Mouse (Mus musculus): ENCODE results near the gene Brpf3.
A peak's percentile ranks its signal among the peaks of the same experiment; 100 is the strongest.
"Not testable (repeated sequence)": the region's sequence is repeated elsewhere in the genome, so short reads cannot be mapped to it uniquely, and the experiment has no call there.

Brpf3 gene

DNA sequence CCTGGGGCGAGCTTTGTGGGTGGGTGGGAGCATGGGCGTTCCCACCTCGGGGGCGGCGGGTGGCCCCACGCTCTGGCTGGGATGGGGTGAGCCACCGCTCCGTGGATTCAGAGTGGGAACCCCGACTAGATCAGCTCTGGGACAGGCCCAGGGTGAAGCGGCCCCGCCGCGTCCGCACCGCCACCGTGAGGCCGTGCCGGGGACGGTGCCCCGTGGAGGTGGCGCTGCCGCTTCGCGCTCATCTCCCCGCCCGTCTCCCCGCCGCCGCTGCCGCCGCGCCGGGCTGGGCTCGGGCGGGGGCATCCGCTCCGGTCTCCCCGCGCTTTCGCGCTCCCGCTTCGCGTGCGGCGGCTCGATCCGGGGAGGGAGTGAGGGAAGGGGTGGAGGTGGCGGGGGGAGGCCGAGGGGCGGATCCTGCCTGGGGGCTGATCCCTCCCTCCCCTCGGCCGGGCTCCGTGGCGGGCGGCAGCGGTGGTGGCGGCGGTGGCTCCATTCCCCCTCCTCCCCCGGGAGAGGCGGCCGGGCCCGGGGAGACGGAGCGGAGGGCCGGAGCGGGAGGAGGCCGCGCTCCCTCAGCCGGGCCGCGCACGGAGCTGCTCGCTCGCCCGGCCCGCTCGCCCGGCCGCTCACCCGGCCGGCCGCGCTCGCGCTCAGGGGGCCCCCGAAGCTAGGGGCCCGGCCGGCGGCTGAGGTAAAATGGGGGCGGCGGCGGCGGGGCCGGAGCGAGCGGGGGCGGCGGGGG, at the start of gene Brpf3:
TSS of gene Brpf3 (plus strand) at position 420 of the 742 bp plus-strand sequence.
- DNase-seq (ENCODE audit: low spot score in 2 of 2): peak; percentile 66 to 77

DNA sequence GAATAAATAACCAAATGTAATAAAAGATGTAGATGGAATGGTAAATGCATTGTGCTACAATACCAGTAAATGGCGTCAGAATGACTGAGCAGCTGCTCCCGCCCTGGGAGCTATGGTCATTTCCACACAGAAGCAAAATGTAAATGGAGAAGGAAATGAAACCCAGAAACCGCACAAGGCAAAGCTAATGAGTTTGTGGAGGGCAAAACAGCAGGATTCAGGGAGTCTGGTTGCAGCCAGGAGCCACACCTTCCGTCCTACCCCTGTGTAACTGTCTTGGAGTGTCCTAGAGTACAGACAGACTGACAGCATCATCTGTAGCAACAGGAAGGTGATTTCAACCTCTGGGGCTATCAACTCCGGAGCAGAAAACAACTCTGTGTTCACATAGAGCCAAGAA, 44.4 kb upstream of the Brpf3 start:
- no peak for DNase-seq (ENCODE audit: low spot score in 2 of 2)

DNA sequence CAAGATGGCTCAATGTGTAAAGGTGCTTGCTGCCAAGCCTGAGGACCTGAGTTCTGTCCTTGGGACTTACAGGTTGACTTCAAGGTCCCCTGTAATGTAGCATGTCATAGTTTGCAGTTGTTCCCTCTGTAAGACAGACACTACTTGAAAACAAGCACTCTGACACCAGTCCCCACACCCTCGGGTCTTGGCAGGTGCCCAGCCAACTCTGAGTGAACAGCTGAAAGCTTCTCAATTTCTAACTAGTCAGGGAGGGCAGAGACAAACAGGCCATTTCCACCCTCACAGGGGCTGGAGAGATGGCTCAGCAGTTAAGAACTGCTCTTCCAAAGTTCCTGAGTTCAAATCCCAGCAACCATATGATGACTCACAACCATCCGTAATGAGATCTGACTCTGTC, 43.4 kb upstream of the Brpf3 start:
- no peak for DNase-seq (ENCODE audit: low spot score in 2 of 2)

DNA sequence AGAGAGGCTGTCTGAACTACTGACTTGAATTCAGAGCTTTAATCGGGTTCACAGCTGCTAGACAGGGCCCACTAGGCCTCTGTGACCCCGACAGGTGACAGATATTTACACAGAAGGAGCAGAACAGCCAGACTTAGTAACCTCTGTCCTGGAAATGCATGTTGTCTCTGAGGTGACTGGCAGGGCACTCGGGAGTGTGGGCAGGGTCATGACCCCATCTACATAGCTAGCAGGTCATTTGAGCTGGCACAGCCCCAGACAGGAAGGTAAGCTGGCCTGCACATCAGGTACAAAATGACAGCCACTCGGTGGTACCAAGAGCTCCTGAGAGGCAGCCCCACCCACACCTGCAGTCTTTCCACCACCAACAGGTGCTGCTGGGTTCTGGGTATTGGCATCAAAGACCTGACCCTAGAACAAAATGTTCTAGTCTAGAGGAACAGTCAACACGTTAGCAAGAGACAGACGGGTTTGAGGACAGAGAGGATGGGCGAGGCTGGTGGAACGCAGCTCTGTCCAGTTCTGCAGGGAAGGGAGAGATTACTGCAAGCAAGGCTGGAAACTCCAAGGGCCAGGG, 40.1 kb upstream of the Brpf3 start:
- no peak for DNase-seq (ENCODE audit: low spot score in 2 of 2)

DNA sequence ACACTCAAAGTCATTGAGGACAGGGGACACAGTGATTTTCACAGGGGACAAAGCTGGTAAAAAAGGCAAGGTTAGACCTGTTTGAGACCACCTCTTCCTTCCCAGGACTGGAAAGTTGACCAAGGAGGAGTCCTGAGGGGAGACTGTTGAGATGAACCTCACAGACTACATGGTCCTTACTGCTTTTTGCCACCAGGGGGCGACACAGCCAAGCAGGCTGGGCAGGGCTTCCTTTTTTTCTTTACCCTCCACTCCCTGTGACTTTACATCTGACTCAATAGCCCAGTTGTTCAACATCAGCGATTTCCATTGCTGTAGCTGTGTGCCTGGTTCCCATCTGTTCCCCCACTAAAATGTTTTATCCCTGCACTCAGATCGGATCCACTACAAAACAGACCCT, 39.0 kb upstream of the Brpf3 start:
- peak; percentile 72 to 79 for DNase-seq (ENCODE audit: low spot score in 2 of 2)

DNA sequence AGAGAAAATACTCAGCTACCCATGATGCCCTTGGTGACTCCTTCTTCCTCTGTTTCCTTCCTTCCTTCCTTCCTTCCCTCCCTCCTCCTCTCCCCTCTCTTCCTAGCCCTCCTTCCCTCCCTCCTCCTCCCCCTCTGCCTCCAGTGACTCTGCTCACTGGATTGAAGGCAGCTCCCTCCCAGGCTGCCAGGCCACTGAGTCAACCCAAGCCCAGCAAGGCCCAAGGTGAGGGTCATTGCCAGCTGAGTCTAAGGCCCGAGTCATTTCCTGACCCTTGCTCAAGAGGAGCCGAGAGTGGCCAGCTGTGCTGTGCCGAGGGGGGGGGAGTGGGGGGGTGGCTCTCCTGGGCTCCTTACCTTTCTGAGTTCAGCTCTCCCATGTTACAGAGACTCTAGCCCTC, 34.7 kb upstream of the Brpf3 start:
- no peak for DNase-seq (ENCODE audit: low spot score in 2 of 2)

DNA sequence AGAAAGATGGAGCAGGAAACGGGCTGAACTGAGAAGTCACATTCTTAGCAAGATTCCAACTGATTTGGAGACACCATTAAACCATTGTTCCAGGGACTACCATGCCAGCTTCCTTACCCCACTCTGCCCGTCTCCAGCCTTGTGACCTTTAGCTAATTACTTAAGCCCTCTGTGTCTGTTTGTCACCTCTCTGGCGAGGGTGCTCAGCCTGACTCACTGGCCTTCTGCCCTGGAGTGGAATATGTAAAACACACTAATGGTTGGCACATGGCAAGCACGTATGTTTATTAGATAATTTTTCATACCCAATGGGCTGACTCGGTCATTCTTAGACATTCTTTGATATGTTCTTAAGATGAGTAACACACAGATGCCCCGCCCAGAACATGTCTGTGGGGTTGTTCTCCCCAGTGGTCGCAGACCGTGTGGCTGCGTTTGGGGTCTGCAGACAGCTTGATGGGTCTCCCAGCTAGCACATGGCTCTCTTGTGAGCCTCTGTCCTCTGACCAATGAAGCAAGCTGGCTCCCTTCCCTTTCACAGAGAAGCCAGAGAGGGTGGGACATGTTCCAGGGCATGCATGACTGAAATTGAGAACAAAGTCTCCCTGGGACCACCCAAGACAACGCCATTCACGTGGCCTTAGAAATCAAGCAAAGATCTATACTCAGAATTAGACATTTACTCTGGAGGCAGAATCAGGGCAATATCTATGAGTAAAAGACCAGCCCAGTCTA, 33.9 kb upstream of the Brpf3 start:
- DNase-seq (ENCODE audit: low spot score in 2 of 2): no peak

DNA sequence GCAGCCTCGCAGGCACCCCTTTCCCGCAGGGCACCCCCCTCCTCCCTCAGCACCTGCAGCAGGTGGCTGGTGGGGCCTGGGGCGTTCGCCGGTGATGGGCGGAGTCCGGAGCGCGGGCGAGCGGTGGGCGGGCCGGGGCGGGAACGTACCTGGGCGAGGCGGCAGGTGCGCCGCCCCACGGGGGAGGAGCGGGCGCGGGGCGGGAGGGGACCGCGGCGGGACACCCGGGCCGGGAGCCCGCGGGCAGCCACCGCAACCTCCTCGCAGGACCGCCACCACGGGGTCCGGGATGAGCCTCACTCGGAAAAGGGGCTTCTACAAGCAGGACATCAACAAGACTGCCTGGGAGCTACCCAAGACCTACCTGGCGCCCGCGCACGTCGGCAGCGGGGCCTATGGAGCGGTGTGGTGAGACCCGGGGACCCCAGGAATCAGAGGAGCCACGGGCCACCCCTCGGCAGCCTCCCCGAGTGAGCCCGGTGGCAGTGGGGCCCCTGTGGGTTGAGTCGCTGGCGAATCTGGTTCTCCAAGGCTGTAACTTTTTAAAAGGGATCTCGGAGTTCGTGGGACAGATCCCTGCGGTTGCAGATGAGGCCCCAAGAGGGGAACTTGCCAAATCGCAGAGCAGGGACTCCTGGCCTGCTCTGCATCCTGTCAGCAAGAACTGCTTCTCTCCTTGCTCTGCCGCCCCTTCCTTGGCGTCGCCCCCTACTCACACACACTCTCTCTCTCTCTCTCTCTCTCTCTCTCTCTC, 31.6 kb upstream of the Brpf3 start, which contains the start of gene Mapk13:
TSS of gene Mapk13 (plus strand) at position 177 of the 754 bp plus-strand sequence.
- peak; percentile 19 to 20 for DNase-seq (ENCODE audit: low spot score in 2 of 2)

DNA sequence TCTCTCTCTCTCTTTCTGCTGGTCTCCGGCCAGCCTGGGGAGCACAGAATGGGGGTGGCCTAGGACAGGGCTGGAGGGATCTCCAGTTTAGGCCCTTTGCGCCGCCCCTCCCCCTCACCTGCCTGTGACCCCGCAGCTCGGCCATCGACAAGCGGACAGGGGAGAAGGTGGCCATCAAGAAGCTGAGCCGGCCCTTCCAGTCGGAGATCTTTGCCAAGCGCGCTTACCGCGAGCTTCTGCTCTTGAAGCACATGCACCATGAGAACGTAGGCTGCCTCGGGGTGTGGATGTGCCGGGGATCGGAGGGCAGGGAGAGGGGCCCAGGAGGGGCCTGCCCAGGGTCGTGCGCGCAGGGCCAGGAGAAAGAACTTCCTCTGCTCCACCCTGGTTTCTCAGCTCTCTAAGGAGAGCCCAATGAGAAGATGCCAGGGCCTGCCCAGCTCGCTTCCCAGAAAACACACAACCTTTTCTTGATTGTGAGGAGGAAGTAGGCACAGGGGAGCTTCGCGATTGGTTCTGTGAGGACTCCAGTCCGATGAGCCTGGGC, 30.9 kb upstream of the Brpf3 start:
- DNase-seq (ENCODE audit: low spot score in 2 of 2): peak; percentile 33

DNA sequence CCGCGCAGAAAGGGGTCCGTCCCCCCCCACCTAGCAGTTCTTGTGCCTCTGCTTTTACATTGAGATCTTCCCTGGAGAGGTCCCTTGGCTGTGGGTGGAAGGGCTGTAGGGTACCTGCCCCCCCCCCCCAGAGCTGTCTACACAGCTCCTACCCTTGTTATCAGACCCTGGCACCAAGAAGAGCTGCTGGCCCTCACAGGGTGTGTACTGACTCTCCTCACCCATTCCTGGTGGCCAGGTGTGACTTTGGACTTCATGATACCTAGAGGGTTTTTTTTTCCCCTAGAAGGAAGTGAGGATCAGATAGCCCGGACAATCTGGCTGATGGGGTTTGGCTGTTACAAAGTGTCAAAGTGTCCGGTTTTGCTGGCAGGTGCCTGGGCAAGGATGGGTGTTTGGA, 29.6 kb upstream of the Brpf3 start:
- no peak for DNase-seq (ENCODE audit: low spot score in 2 of 2)

DNA sequence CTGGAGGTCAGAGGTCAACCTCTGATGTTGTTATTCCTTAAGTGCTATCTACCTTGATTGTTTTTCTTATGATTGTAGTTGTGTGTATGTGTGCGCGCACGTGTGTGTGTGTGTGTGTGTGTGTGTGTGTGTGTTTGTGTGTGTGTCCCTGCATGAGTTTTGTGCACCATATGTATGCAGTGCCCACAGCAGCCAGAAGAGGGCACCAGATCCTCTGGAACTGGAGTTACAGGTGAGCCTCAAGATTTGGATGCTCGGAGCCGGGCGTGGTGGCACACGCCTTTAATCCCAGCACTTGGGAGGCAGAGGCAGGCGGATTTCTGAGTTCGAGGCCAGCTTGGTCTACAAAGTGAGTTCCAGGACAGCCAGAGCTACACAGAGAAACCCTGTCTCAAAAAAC, 26.6 kb upstream of the Brpf3 start:
- DNase-seq (ENCODE audit: low spot score in 2 of 2): not testable (repeated sequence)

DNA sequence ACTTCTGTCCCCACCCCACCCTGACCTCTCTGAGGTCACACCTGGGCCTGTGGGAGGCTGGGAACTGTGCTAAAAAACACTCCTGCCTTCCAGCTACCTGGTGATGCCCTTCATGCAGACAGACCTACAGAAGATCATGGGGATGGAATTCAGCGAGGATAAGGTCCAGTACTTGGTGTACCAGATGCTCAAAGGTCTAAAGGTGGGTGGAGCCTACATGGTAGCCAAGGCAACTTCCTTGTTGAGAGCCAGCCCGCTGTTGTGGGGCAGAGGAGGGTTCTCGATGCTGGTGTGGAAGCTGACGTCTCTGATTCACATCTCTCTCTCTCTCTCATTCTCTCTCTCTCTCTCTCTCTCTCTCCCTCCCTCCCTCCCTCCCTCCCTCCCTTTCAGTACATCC, 25.7 kb upstream of the Brpf3 start:
- DNase-seq (ENCODE audit: low spot score in 2 of 2): no peak

DNA sequence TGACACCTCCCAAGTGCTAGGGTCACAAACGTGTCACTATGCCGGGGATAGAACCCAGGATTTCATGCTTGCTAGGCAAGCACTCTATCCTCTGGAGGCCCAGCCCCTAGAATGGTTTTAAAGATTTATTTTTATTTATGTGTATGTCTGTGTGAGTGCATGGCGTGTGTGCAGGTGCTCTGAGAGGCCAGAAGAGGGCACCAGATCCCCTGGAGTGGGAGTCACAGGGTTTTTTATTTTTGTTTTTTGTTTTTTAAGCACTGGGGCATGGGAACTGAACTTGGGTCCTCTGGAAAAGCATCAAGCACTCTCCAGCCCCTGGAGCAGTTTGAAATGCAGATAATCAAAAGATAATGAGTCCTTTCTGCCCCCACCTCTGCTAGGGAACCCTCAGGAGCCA, 24.1 kb upstream of the Brpf3 start:
- no peak for DNase-seq (ENCODE audit: low spot score in 2 of 2)

DNA sequence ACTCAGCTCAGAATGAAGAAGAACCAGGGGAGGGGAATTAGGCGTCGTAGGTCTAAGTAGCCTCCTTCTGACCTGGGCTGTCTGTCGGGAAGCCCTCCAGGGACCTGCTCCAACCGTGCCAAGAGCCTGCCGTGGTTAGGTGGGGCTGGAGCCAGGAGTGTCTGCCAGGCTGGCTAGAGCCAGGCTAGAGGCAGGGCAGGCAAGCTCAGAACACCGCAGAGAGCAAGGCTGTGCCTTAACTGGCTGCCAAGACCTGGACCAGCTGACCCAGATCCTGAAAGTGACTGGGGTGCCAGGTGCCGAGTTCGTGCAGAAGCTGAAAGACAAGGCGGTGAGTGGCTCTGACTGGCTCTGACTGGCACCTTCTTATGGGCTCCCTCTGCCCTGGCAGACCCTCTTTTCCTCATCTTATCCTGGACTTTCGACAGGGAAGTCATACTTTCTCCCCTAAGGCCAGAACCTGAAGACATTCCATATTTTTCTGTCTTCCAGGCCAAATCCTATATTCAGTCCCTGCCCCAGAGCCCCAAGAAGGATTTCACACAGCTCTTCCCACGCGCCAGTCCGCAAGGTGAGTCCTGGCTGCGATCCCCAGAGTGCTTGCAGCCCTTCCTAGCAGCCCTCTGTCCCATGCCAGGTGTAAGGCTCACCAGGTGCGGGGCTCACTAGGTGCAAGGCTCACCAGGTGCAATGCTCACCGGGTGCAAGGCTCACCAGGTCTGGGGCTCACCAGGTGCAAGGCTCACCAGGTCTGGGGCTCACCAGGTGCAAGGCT, 23.5 kb upstream of the Brpf3 start:
- peak in 1 of 2 experiments; percentile 63 for DNase-seq (ENCODE audit: low spot score in 2 of 2)

DNA sequence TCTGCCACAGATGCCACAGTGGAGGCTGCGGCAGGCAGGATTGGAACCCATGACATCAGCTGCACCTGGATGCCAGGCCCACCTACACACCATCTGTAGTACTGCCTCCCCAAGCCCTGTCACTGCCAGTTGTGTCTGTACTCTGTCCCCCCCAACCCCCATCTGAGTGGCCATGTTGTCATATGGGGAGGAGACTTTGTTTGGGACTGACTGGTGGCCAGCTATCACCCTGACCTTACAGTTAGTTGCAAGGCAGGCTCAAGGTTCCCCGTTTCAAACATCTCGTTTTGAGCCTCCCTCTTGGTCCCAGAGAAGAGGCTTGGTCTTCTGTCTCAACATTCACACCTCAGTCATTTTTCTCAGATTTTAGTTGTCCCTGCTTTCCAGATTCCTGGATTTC, 21.2 kb upstream of the Brpf3 start:
- DNase-seq (ENCODE audit: low spot score in 2 of 2): no peak

DNA sequence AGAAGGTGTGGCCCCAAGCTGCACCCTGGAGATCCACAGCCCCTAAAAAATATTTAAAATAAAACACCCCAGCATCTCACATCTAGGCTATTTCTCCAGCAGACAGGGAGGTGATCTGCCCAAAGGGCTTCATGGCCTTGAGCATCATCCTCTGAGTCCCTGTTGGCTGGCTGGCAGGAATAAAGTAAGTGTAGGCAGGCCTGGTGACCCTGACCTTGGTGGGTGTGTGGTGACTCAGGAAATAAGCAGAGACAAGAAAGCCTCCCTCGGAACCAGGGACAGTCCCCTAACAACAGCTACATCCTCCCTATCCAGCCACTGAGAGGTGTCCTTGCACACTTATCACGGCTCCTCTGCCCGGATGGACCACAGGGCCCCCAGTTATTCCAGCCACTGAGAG, 20.1 kb upstream of the Brpf3 start:
- DNase-seq (ENCODE audit: low spot score in 2 of 2): no peak

DNA sequence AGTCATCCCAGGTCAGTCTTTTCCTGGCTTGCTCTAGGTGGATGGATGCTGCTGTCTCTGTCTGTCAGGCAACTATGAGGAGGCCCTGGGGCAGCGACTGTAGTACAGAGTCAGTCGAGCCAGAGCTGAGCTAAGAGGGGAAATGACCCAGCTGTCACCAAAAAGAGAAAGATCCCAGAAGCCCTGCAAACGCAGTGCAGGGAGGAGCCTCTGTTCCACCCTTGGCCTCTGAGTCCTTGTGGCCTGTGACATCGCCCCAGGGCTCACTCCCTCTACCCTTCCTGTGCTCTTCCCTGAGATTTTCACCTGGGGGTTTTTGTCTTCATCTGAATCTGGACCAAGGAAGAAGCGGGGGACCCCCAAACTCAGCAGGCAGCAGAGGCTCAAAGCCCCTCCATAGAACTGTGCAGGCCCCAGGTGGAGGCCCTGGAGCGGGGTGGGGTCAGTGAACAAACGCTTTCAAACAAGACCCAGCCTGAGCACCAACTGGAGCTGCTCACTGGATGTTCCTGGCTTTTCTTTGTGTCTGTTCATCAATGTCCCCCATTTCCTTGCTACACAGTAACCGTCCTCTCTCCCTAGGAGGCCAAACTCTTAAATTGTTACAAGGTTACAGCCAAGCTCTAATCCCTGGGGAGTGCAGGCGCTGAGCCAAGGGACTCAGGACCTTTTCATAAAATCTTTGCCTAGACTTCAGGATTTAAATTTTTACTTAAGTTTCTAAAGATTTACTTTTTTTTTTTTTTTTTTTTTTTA, 19.4 kb upstream of the Brpf3 start:
- DNase-seq (ENCODE audit: low spot score in 2 of 2): no peak

DNA sequence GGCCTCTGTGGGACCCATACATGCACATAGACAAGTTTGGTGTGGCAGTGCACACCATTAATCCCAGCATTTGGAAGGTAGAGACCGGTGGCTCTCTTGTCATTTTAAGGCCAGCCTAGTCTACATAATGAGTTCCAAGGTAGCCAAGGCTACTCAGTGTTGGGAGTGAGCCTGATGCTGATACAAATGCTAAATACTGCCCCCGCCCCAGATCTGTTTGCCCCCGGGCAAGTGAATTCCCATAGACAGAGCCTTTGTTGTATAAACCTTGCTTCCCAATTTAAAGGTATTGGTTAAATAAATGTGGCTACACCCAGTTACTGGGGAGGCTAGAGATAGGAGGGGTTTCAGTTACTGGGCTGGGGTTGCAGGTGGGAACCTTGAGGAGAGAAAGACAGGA, 15.9 kb upstream of the Brpf3 start:
- DNase-seq (ENCODE audit: low spot score in 2 of 2): no peak

DNA sequence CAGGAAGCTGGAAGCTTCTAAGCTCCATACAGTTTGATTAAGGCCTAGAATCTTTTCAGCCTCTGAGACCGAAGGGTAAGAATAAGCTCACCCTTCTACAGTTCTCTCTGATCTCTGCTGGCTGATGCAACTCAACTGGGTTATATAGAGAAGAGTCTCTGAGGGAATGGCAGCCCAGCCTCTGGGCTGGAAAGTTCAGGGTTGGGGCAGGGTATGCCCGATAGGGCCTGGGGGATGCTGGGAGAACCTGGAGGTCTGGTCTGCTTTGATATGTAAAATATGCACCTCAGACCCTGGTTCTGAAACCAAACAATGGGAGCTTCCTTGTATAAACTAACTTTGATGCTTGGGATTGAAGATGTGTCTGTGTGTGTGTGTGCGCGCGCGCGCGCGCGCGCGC, 13.4 kb upstream of the Brpf3 start:
- DNase-seq (ENCODE audit: low spot score in 2 of 2): no peak

DNA sequence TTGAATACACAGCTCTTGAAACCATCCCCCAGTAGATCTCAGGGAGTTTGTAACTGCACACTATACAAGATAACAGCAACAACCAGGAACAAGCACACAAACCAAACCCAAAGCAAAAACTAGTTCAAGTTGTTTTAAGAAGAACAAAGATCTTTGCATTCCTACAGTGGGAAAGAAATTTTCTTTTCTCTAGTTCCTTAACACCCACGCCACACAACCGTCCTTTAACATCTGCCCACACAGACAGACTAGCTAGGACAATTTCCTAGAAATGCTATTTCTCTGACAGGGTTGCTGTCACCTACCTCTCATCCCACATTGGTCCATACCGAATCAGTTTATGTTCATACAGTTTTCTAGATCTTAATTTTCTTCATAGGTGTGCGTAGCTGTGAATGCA, 3.9 kb upstream of the Brpf3 start:
- no peak for DNase-seq (ENCODE audit: low spot score in 2 of 2)
